Mouse (Mus musculus) naive thymus-derived CD4-positive, alpha-beta T cell, adult 5 months (primary cell): Measurements from ENCODE around the gene Prdm1. TPM values are rescaled to one million over a fixed set of nuclear protein-coding genes. Genes with fewer than 3 reads are reported as not detected.

Experiments
- polyA plus RNA-seq: library from polyadenylated mRNA; unstranded; fragments of 100-300 nt; shearing (Covaris generic); gene quantifications from one replicate; pipeline ENCODE4 v1.2.1, GENCODE M21; 2017

Gene Prdm1
- polyA plus RNA-seq = 6.0 TPM

GRCm38 (mm10) chr10:44528291-44529082 lies at the start of gene Prdm1:
Prdm1 (minus strand) TSS chr10:44528501.

